Mouse (Mus musculus) layer of hippocampus, adult 18-20 months (tissue): ENCODE results near the gene Bptf. TPM values are rescaled to one million over a fixed set of nuclear protein-coding genes. Genes with fewer than 3 reads are reported as not detected.
"Not testable (repeated sequence)": the region's sequence is repeated elsewhere in the genome, so short reads cannot be mapped to it uniquely, and the experiment has no call there.

Source experiments
- DNase-seq, 2 experiments: peaks; one replicate each; pipeline ENCODE4 v3.0.0; 2022; ENCODE audit warnings: low spot score in 2 of 2
- total RNA-seq, 2 experiments: library from RNA; stranded (reverse); gene quantifications; 2 replicates each; pipeline ENCODE4 v1.2.3; 2021

Gene Bptf
- total RNA-seq, 2 experiments from 2014 or later: 71.7 to 74.0 TPM

- DNase-seq: no peak
Observed at GRCm38 (mm10) chr11:106994246-106995085, 137.5 kb downstream of the Bptf start.

DNA sequence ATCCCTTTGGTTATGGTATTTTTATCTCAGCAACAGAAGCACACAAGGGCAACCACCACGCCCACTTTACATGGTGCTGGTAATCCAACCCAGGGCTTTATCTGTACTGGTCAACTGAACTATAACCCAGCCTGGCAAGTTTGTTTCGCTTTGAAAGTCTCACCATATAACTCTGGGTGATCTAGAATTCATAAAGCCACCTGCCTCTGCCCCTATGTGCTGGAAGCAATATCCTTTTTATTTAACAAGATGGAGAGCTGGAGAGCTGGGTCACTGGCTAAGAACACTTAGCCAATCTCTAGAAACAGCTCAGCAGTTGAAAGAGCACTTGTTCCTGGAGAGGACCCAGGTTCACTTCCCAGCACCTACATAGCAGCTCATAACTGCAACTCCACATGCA lies 144.5 kb downstream of the Bptf start:
- no peak for DNase-seq

DNA sequence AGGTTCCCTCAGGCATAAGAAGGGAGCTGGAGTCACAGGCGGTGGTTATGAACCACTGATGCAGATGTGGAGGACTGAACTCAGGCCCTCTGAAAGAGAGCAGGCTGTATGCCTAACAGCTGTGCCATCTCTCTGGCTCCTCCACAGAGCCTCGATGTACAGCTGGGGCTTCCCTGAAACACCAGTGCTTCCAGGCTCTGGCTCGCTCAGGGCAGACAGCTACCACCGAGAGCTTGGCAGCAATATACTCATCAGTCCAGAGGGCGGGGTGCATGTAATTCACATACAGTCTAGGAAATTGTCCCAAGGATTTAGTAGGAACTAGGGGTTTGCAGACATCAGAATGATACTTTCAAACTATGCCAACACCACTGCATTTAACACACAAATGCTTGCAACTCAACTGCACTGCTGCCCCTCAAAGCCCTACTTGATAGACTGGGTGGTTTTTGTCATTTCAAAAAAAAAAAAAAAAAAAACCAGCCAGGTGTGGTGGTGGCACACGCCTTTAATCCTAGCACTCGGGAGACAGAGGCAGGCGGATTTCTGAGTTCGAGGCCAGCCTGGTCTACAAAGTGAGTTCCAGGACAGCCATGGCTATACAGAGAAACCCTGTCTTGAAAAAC lies 145.8 kb downstream of the Bptf start:
- DNase-seq: not testable (repeated sequence)

Other genes with a start within 250 kb of the Bptf start
- gene Smurf2, start 211.4 kb downstream of the Bptf start, total RNA-seq: 10 to 100 TPM; 28.4 to 29.4 TPM
- gene Kpna2, start 132.6 kb downstream of the Bptf start, total RNA-seq: 10 to 100 TPM; 23.3 to 23.9 TPM
- gene 1810010H24Rik, start 106.4 kb downstream of the Bptf start, total RNA-seq: 1 to 10 TPM; 2.6 to 3.3 TPM
- gene Nol11, start 57.3 kb upstream of the Bptf start, total RNA-seq: 10 to 100 TPM; 22.9 to 25.4 TPM